Mouse (Mus musculus) liver, embryonic 13.5 days (tissue): Measurements from ENCODE around the gene Isoc2b. TPM values are rescaled to one million over a fixed set of nuclear protein-coding genes. Genes with fewer than 3 reads are reported as not detected.
"Not testable (repeated sequence)": the region's sequence is repeated elsewhere in the genome, so short reads cannot be mapped to it uniquely, and the experiment has no call there.

ENCODE experiments used
- ATAC-seq: fragments of 200-750 bp; cut with Nextera tagmentation; 2 replicates; pipeline ENCODE4 v1.8.0; 2017; ENCODE audit warnings: low read depth, mild to moderate bottlenecking, moderate number of reproducible peaks, moderate library complexity
- DNase-seq: peaks from one replicate; pipeline ENCODE4 v3.0.0; 2022
- H3K27ac ChIP-seq: fragments of 300-500 bp; sonication (generic); 2 replicates; pipeline ENCODE4 v1.5.1; 2015; ENCODE audit warnings: moderate library complexity, mild to moderate bottlenecking, inconsistent platforms
- H3K27me3 ChIP-seq: fragments of 300-500 bp; sonication (generic); 2 replicates; pipeline ENCODE4 v1.6.1; 2015; ENCODE audit warnings: mild to moderate bottlenecking, inconsistent platforms
- H3K36me3 ChIP-seq: fragments of 300-500 bp; sonication (generic); 2 replicates; pipeline ENCODE4 v1.6.1; 2015; ENCODE audit warnings: mild to moderate bottlenecking, inconsistent platforms
- H3K4me1 ChIP-seq: fragments of 300-500 bp; sonication (generic); replicated peaks from 2 replicates; pipeline ENCODE4 v1.6.1; 2015; ENCODE audit warnings: inconsistent platforms
- H3K4me2 ChIP-seq: fragments of 300-500 bp; sonication (generic); 2 replicates; pipeline ENCODE4 v1.6.1; 2015; ENCODE audit warnings: inconsistent platforms, mild to moderate bottlenecking, moderate library complexity
- H3K4me3 ChIP-seq: fragments of 300-500 bp; sonication (generic); replicated peaks from 2 replicates; pipeline ENCODE4 v1.5.1; 2015; ENCODE audit warnings: mild to moderate bottlenecking, inconsistent platforms
- H3K9ac ChIP-seq: fragments of 300-500 bp; sonication (generic); 2 replicates; pipeline ENCODE4 v1.6.1; 2015; ENCODE audit warnings: mild to moderate bottlenecking, inconsistent platforms
- H3K9me3 ChIP-seq: fragments of 300-500 bp; sonication (generic); replicated peaks from 2 replicates; pipeline ENCODE4 v1.6.1; 2016; ENCODE audit warnings: inconsistent platforms
- WGBS: fragments of 180-500 bp; shearing (Covaris S2); methylation state at CpG from one replicate; pipeline ENCODE4 v1.1.7; 2015; ENCODE audit not compliant: insufficient replicate concordance; 5-methylcytosine and 5-hydroxymethylcytosine counted together
- polyA plus RNA-seq: library from polyadenylated mRNA; unstranded; fragments of >200 nt; fragmentation: Nextera tagmentation; extraction: Ambion mirVana; gene quantifications from 2 replicates; pipeline ENCODE4 v1.2.1, GENCODE M21; 2015

The Isoc2b gene
- polyA plus RNA-seq, 1 experiment from 2014 or later = 3.1 TPM

GRCm38 (mm10) chr7:4865579-4866493, 4.2 kb downstream of the Isoc2b start:
- Histone ChIP-seq H3K27ac (peak overlapping the region; percentile 59), H3K9me3 (no peaks in the 10 kb centered on the region), H3K4me1 (peaks cover 20% of the 10 kb centered on the region), H3K36me3 (no peaks in the 10 kb centered on the region), H3K27me3 (no peaks in the 10 kb centered on the region), H3K9ac (peak overlapping the region; percentile 81), H3K4me2 (peak overlapping the region; percentile 83), H3K4me3 (peak overlapping the region; percentile 73)
- peak; percentile 96 for DNase-seq
- peak; percentile 99 for ATAC-seq
- 4% methylated on average over 40 of the region's 40 CpGs for WGBS

DNA sequence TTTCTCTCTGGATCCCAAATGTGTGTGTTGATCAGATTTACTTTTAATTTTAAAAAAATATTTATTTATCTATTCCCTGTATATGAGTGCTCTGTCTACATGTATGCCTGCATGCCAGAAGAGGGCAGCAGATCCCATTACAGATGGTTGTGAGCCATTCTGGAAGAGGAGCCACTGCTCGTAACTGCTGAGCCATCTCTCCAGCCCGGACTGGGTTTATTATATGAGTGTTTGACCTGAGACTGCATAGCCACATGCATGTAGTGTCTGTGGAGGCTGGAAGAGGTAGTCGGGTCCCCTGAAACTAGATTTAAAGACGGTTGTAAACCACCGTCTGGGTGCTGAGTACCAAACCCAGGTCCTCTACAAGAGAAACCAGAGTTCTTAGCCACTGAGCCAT, 5.0 kb downstream of the Isoc2b start:
- peak overlapping the region; percentile 54 for H3K27ac ChIP-seq
- H3K4me2 ChIP-seq = peak overlapping the region; percentile 83
- no peaks in the 10 kb centered on the region for H3K36me3 ChIP-seq
- peaks cover 20% of the 10 kb centered on the region for H3K4me1 ChIP-seq
- H3K27me3 ChIP-seq = no peaks in the 10 kb centered on the region
- H3K9me3 ChIP-seq = no peaks in the 10 kb centered on the region
- WGBS = 52% methylated on average over 5 of the region's 5 CpGs
- H3K4me3 ChIP-seq = peak overlapping the region; percentile 73
- DNase-seq = peak; percentile 56
- peak; percentile 29 for ATAC-seq
- H3K9ac ChIP-seq = peak overlapping the region; percentile 81; the same call in 1 of the 2 replicates

DNA sequence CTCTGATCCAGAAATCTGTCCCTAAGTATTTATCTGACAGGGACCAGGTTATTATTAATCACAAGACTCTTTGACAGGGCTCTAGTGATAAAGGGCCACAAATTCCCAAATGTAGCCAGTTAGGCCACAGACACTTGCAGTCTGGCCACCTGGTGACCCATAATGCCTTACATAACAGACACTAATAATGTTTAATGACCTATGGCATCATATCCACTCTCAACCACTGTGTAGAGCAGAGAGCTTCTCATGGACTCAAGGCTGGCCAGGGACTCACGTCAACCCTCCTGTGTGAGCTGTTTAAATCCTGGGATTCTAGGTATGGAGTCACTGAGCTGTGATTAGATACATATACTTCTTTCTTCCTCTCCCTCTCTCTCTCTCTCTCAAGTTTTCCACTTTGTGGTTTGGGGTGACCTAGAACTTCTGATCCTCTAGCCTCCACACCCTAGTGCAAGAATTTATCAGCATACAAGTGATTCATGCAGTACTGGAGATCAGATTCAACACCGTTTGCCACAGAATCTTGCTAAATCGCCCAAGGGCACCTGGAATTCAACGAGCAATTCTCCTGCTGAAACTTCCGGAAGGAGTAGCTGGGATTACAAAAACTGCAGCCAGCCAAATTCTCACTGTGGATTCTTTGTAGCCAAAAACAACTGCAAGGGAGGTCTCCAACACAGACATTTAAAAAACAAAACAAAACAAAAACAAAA, 5.8 kb downstream of the Isoc2b start:
- H3K4me1 ChIP-seq = peaks cover 20% of the 10 kb centered on the region
- no peaks in the 10 kb centered on the region for H3K36me3 ChIP-seq
- WGBS = 78% methylated on average over 5 of the region's 5 CpGs
- no peak overlapping the region for H3K4me3 ChIP-seq
- H3K9ac ChIP-seq = no peak overlapping the region
- H3K9me3 ChIP-seq = no peaks in the 10 kb centered on the region
- DNase-seq = no peak
- no peak overlapping the region for H3K4me2 ChIP-seq
- H3K27me3 ChIP-seq = peaks cover 3% of the 10 kb centered on the region; the same call in 1 of the 2 replicates
- H3K27ac ChIP-seq = no peak overlapping the region
- ATAC-seq = no peak

GRCm38 (mm10) chr7:4863541-4864080, 6.4 kb downstream of the Isoc2b start:
- H3K4me3 ChIP-seq = no peak overlapping the region
- 50% methylated on average over 7 of the region's 7 CpGs for WGBS
- no peak for ATAC-seq
- no peak for DNase-seq
- no peaks in the 10 kb centered on the region for H3K9me3 ChIP-seq
- H3K36me3 ChIP-seq = no peaks in the 10 kb centered on the region
- H3K9ac ChIP-seq = no peak overlapping the region
- no peak overlapping the region for H3K27ac ChIP-seq
- no peak overlapping the region for H3K4me2 ChIP-seq
- peaks cover 20% of the 10 kb centered on the region for H3K4me1 ChIP-seq
- peaks cover 4% of the 10 kb centered on the region; the same call in 1 of the 2 replicates for H3K27me3 ChIP-seq

- 48% methylated on average over 1 of the region's 1 CpGs for WGBS
- H3K27me3 ChIP-seq = peaks cover 7% of the 10 kb centered on the region
- H3K4me2 ChIP-seq = no peak overlapping the region
- no peak overlapping the region for H3K4me3 ChIP-seq
- ATAC-seq = no peak
- H3K9ac ChIP-seq = no peak overlapping the region
- peaks cover 20% of the 10 kb centered on the region for H3K4me1 ChIP-seq
- no peaks in the 10 kb centered on the region for H3K9me3 ChIP-seq
- no peaks in the 10 kb centered on the region for H3K36me3 ChIP-seq
- DNase-seq = no peak
- H3K27ac ChIP-seq = no peak overlapping the region
Observed at GRCm38 (mm10) chr7:4863041-4863440, 7.0 kb downstream of the Isoc2b start.

GRCm38 (mm10) chr7:4860926-4861325, 9.1 kb downstream of the Isoc2b start:
- WGBS = 56% methylated on average over 3 of the region's 3 CpGs
- not testable (repeated sequence) for DNase-seq, H3K27ac ChIP-seq, H3K9ac ChIP-seq, H3K4me3 ChIP-seq, H3K36me3 ChIP-seq, H3K9me3 ChIP-seq, ATAC-seq, H3K4me2 ChIP-seq
- Histone ChIP-seq H3K27me3 (peaks cover 11% of the 10 kb centered on the region), H3K4me1 (peaks cover 10% of the 10 kb centered on the region)

DNA sequence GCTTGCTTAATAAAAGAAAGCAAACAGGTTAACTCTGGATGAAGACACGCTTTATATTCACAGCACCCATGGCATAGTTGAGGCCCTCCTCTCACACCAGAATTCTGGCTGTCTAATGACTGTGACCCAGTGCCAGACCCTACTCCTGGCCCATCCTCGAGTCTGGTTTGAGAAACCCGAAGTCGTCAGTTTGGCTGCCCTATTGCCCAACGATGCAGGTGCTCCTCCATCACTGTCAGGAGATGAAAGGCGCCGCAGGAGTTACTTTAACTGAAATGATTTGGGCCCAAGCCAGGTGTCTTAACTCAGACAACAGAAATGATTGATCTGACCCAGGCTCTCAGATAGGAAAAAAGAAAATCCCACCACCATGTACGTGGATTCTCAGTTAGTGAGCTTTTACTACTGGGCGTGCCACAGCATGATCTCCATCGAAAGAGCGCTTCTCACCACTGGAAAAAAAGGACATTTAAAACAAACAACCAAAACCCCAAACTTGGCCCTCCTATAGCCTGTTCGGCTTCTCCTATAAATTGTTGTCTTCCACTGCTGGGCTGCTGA, 10.6 kb downstream of the Isoc2b start:
- no peak for ATAC-seq
- H3K27me3 ChIP-seq = peaks cover 11% of the 10 kb centered on the region
- H3K9ac ChIP-seq = no peak overlapping the region
- no peak overlapping the region for H3K27ac ChIP-seq
- WGBS = 67% methylated on average over 12 of the region's 12 CpGs
- H3K4me2 ChIP-seq = no peak overlapping the region
- no peak for DNase-seq
- H3K36me3 ChIP-seq = no peaks in the 10 kb centered on the region
- H3K4me1 ChIP-seq = 0 out of 2 replicates have a peak, but pooled peaks cover 4% of the 10 kb centered on the region
- no peaks in the 10 kb centered on the region for H3K9me3 ChIP-seq
- H3K4me3 ChIP-seq = no peak overlapping the region

- Histone ChIP-seq H3K9me3 (no peaks in the 10 kb centered on the region), H3K4me2 (no peak overlapping the region), H3K4me1 (no peaks in the 10 kb centered on the region), H3K27me3 (peaks cover 13% of the 10 kb centered on the region), H3K9ac (no peak overlapping the region), H3K27ac (no peak overlapping the region), H3K4me3 (no peak overlapping the region), H3K36me3 (no peaks in the 10 kb centered on the region)
- no peak for ATAC-seq
- DNase-seq = no peak
- 42% methylated on average over 7 of the region's 7 CpGs for WGBS
Observed at GRCm38 (mm10) chr7:4857321-4857720, 12.7 kb downstream of the Isoc2b start.

- no peaks in the 10 kb centered on the region for H3K9me3 ChIP-seq
- H3K27ac ChIP-seq = no peak overlapping the region
- H3K4me1 ChIP-seq = no peaks in the 10 kb centered on the region
- H3K36me3 ChIP-seq = no peaks in the 10 kb centered on the region
- no peak overlapping the region for H3K9ac ChIP-seq
- no peak overlapping the region for H3K4me3 ChIP-seq
- no peak overlapping the region for H3K4me2 ChIP-seq
- no peak for DNase-seq
- peaks cover 18% of the 10 kb centered on the region for H3K27me3 ChIP-seq
- ATAC-seq = no peak
- 63% methylated on average over 9 of the region's 9 CpGs for WGBS
Observed at GRCm38 (mm10) chr7:4856508-4856907, 13.6 kb downstream of the Isoc2b start.

- H3K4me3 ChIP-seq = no peak overlapping the region
- H3K27ac ChIP-seq = no peak overlapping the region
- DNase-seq (no peak), ATAC-seq (no peak)
- peaks cover 31% of the 10 kb centered on the region for H3K27me3 ChIP-seq
- H3K9me3 ChIP-seq = no peaks in the 10 kb centered on the region
- H3K4me1 ChIP-seq = no peaks in the 10 kb centered on the region
- no peaks in the 10 kb centered on the region for H3K36me3 ChIP-seq
- no peak overlapping the region for H3K4me2 ChIP-seq
- no peak overlapping the region for H3K9ac ChIP-seq
- 45% methylated on average over 3 of the region's 3 CpGs for WGBS
Observed at GRCm38 (mm10) chr7:4853613-4854012, 16.4 kb downstream of the Isoc2b start.

- 0 out of 2 replicates have a peak, but pooled peaks cover 5% of the 10 kb centered on the region for H3K9me3 ChIP-seq
Observed at GRCm38 (mm10) chr7:4851315-4851688, 18.8 kb downstream of the Isoc2b start.

More at GRCm38 (mm10) chr7:4851315-4851688, 18.8 kb downstream of the Isoc2b start:
- H3K27ac ChIP-seq = no peak overlapping the region
- WGBS = 62% methylated on average over 8 of the region's 8 CpGs
- peaks cover 45% of the 10 kb centered on the region for H3K27me3 ChIP-seq
- DNase-seq = no peak
- H3K9ac ChIP-seq = no peak overlapping the region
- no peak for ATAC-seq
- no peak overlapping the region for H3K4me2 ChIP-seq
- H3K4me1 ChIP-seq = no peaks in the 10 kb centered on the region
- no peak overlapping the region for H3K4me3 ChIP-seq
- no peaks in the 10 kb centered on the region for H3K36me3 ChIP-seq
